Mouse (Mus musculus) lung, postnatal 0 days (tissue): ENCODE measurements around the gene Aifm2. TPM values are rescaled to one million over a fixed set of nuclear protein-coding genes. Genes with fewer than 3 reads are reported as not detected.

Experiments used
- ATAC-seq: fragments of 200-750 bp; cut with Nextera tagmentation; 2 replicates; pipeline ENCODE4 v1.8.0; 2017; ENCODE audit warnings: moderate library complexity
- DNase-seq: peaks from one replicate; pipeline ENCODE4 v3.0.0-alpha.2; 2016; ENCODE audit warnings: low spot score
- H3K27ac ChIP-seq: fragments of 300-500 bp; sonication (generic); 2 replicates; pipeline ENCODE4 v1.5.1; 2014; ENCODE audit warnings: antibody characterized with exemption, mild to moderate bottlenecking, low read length, mixed read lengths
- H3K27me3 ChIP-seq: fragments of 300-500 bp; sonication (generic); replicated peaks from 2 replicates; pipeline ENCODE4 v1.6.1; 2014; ENCODE audit warnings: low read length, mixed read lengths; ENCODE audit not compliant: insufficient read depth
- H3K36me3 ChIP-seq: fragments of 300-500 bp; sonication (generic); 2 replicates; pipeline ENCODE4 v1.6.1; 2014; ENCODE audit warnings: low read length, mixed read lengths; ENCODE audit not compliant: insufficient read depth
- H3K4me1 ChIP-seq: fragments of 300-500 bp; sonication (generic); 2 replicates; pipeline ENCODE4 v1.6.1; 2014; ENCODE audit warnings: antibody characterized with exemption, low read depth, low read length, mixed read lengths; ENCODE audit not compliant: insufficient read depth
- H3K4me2 ChIP-seq: fragments of 300-500 bp; sonication (generic); replicated peaks from 2 replicates; pipeline ENCODE4 v1.6.1; 2014; ENCODE audit warnings: low read depth, mild to moderate bottlenecking, low read length, moderate library complexity, mixed read lengths
- H3K4me3 ChIP-seq: fragments of 300-500 bp; sonication (generic); 2 replicates; pipeline ENCODE4 v1.5.1; 2014; ENCODE audit warnings: low read depth, low read length
- H3K9ac ChIP-seq: fragments of 300-500 bp; sonication (generic); replicated peaks from 2 replicates; pipeline ENCODE4 v1.6.1; 2014; ENCODE audit warnings: low read depth, mild to moderate bottlenecking
- H3K9me3 ChIP-seq: fragments of 300-500 bp; sonication (generic); 2 replicates; pipeline ENCODE4 v1.6.1; 2016; ENCODE audit warnings: low read length, mixed read lengths
- CTCF ChIP-seq: IDR thresholded peaks from 2 replicates; pipeline ENCODE4 v1.5.1; 2016; ENCODE audit warnings: antibody characterized with exemption, mild to moderate bottlenecking
- EP300 ChIP-seq: IDR thresholded peaks from 2 replicates; pipeline ENCODE4 v1.6.1; 2016; ENCODE audit warnings: antibody characterized with exemption, mild to moderate bottlenecking, control low read depth
- WGBS: fragments of 180-500 bp; shearing (Covaris S2); extraction: QIAGEN DNeasy Blood & Tissue Kit; methylation state at CpG from one replicate; pipeline ENCODE4 v1.1.7; 2014; 5-methylcytosine and 5-hydroxymethylcytosine counted together
- polyA plus RNA-seq: library from polyadenylated mRNA; unstranded; fragments of >200 nt; fragmentation: Nextera tagmentation; extraction: Ambion mirVana; gene quantifications from 2 replicates; pipeline ENCODE4 v1.2.1, GENCODE M21; 2015

Aifm2 gene
- polyA plus RNA-seq, 1 experiment from 2014 or later: 15.3 TPM

DNA sequence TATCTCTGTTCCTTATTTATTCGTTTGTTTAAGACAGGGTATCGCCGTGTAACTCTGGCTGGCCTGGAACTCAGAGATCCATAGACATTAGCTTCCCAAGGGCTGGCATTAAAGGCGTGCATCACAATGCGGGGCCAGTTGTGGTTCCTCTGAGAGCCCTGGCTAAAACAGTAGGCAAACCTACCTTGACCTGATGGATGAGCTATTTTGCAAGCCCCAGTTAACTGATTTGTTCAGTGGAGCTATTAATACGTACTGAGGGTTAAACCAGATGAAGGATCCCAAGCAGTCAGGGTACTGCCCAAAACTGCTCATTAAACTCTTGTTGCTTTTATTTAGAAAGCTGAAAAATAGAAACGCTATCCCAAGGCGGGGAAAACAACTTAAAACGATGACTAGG, 35.5 kb upstream of the Aifm2 start:
- no peaks in the 10 kb centered on the region for H3K27me3 ChIP-seq
- no peaks in the 10 kb centered on the region for H3K36me3 ChIP-seq
- DNase-seq (no peak), ATAC-seq (peak; percentile 1; the same call in 1 of the 2 replicates)
- TF ChIP-seq EP300: no peak
- TF ChIP-seq CTCF: no peak
- peak overlapping the region; percentile 95 for H3K4me3 ChIP-seq
- H3K9ac ChIP-seq: peak overlapping the region; percentile 92
- peak overlapping the region; percentile 60 for H3K4me2 ChIP-seq
- H3K9me3 ChIP-seq: no peaks in the 10 kb centered on the region
- peaks cover 11% of the 10 kb centered on the region; the same call in 1 of the 2 replicates for H3K4me1 ChIP-seq
- 32% methylated on average over 9 of the region's 9 CpGs for WGBS
- peak overlapping the region; percentile 92 for H3K27ac ChIP-seq

DNA sequence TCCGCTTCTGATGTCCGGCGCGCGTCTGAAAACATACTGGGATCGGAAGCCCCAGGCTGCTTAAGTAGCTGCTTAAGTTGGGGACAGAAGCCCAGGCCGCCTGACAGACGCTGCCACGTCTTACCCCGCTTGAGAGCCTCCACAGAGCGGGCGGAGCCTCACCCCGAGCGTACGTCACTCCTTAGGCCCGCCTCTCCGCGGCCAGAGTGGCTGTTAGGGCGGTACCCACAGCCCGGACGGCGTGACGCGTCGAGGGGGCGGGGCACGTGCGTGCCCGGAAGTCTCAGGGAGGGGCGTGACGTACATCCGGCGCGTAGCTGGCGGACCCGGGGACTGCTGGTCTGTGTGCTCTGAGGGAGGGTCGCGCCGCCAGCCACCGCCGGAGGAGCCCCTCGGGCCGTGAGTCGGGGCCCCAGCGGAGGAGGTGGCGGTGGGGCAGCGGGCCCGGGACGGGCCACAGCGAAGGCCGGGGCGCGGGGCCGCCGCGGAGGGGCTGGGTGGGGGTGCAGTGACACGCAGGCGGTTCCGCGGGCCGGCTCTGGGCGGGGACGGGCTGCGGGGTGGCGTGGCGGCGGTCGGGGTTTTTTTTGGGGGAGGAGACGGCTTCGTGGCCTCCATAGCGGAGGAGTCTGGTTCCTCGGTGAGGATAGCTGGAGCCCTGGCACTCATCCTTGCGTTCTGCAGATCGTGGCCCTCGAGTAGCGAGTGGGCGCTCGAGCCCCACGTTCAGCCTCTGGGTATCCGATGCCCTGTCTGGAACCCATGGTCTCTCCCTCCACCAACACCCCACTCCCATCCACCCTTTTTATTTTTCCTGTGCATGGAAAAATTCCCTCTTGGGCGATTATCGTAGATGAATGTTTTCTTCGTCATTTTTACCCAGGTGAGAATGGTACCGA, 34.8 kb upstream of the Aifm2 start, which contains the start of gene Sar1a:
TSS of gene Sar1a (plus strand) at position 285 of the 899 bp plus-strand sequence.
- peak within 1 kb of the TSS; percentile 92 for H3K9ac ChIP-seq
- no peaks in the 10 kb centered on the region for H3K27me3 ChIP-seq
- TF ChIP-seq EP300: no peak
- no peak for TF ChIP-seq CTCF
- H3K4me2 ChIP-seq: peak within 1 kb of the TSS; percentile 60
- H3K27ac ChIP-seq: peak within 1 kb of the TSS; percentile 92
- ATAC-seq (peak; percentile 100), DNase-seq (peak; percentile 98)
- WGBS: 2% methylated on average over 67 of the region's 84 CpGs
- no peaks in the 10 kb centered on the region for H3K36me3 ChIP-seq
- peaks cover 11% of the 10 kb centered on the region; the same call in 1 of the 2 replicates for H3K4me1 ChIP-seq
- peak within 1 kb of the TSS; percentile 95 for H3K4me3 ChIP-seq
- H3K9me3 ChIP-seq: no peaks in the 10 kb centered on the region

DNA sequence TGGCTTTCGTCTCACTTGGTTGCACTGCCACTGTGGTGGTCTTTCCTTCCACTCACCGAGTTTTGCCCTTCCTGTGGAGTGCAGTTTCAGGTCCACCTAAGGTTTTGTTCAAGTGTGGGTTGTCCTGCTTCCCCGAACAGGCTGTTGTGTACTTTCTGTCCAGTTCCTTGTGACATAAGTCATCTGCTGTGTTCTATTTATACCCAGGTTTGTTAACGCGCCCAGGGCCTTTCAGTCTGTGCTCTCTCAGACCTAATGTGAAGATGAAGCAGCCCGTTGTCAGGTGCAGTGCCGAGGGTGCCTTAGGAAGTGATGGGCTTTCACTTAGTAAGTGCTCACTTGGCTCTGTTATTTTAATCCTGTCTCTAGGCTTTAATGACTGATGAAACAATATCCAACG, 25.7 kb upstream of the Aifm2 start:
- Histone ChIP-seq H3K4me3 (no peak overlapping the region), H3K4me1 (no peaks in the 10 kb centered on the region), H3K36me3 (peaks cover 56% of the 10 kb centered on the region), H3K27me3 (no peaks in the 10 kb centered on the region), H3K9ac (no peak overlapping the region), H3K9me3 (no peaks in the 10 kb centered on the region), H3K4me2 (no peak overlapping the region), H3K27ac (no peak overlapping the region)
- WGBS: 82% methylated on average over 8 of the region's 8 CpGs
- DNase-seq (no peak), ATAC-seq (no peak)
- TF ChIP-seq EP300: no peak

GRCm38 (mm10) chr10:61693563-61693962, 21.5 kb upstream of the Aifm2 start:
- Histone ChIP-seq H3K4me3 (no peak overlapping the region), H3K9me3 (no peaks in the 10 kb centered on the region), H3K4me2 (no peak overlapping the region), H3K9ac (no peak overlapping the region), H3K36me3 (peaks cover 34% of the 10 kb centered on the region), H3K27me3 (no peaks in the 10 kb centered on the region), H3K27ac (no peak overlapping the region), H3K4me1 (peaks cover 8% of the 10 kb centered on the region; the same call in 1 of the 2 replicates)
- TF ChIP-seq EP300: no peak
- TF ChIP-seq CTCF: no peak
- 70% methylated on average over 4 of the region's 4 CpGs for WGBS
- ATAC-seq (no peak), DNase-seq (no peak)

GRCm38 (mm10) chr10:61694870-61695670, 20.0 kb upstream of the Aifm2 start, which contains the start of gene Tysnd1:
TSS of gene Tysnd1 (plus strand) at chr10:61695514.
- no peaks in the 10 kb centered on the region for H3K27me3 ChIP-seq
- H3K4me1 ChIP-seq: peaks cover 8% of the 10 kb centered on the region; the same call in 1 of the 2 replicates
- H3K36me3 ChIP-seq: peaks cover 26% of the 10 kb centered on the region; the same call in 1 of the 2 replicates
- DNase-seq: peak; percentile 99
- peak within 1 kb of the TSS; percentile 100 for H3K4me2 ChIP-seq
- WGBS: 2% methylated on average over 42 of the region's 42 CpGs
- no peaks in the 10 kb centered on the region for H3K9me3 ChIP-seq
- peak within 1 kb of the TSS; percentile 93 for H3K4me3 ChIP-seq
- TF ChIP-seq EP300 (no peak), CTCF (peak; percentile 59)
- H3K9ac ChIP-seq: peak within 1 kb of the TSS; percentile 66
- peak; percentile 98 for ATAC-seq
- no peak within 1 kb of the TSS for H3K27ac ChIP-seq
